Mouse (Mus musculus): ENCODE measurements at regions not wholly inside any gene's neighbourhood (a gene's known extent, or its start where the extent isn't known, plus 50 kb on each side); places are given as distances from the start of the nearest gene placed in this dataset.

- ATAC-seq: no peak
- 90% methylated on average over 5 of the region's 5 CpGs for WGBS
- no peaks in the 10 kb centered on the region for H3K27me3 ChIP-seq
- H3K4me1 ChIP-seq: peaks cover 17% of the 10 kb centered on the region
- no peak overlapping the region for H3K4me3 ChIP-seq
- no peak overlapping the region for H3K27ac ChIP-seq
- no peak overlapping the region for H3K4me2 ChIP-seq
- H3K9ac ChIP-seq: no peak overlapping the region
- no peaks in the 10 kb centered on the region for H3K36me3 ChIP-seq (ENCODE audit: poor library complexity, severe bottlenecking)
- H3K9me3 ChIP-seq (replicated peaks): no peaks in the 10 kb centered on the region
Measured at GRCm38 (mm10) chr10:99456180-99456579, 193.1 kb downstream of the Dusp6 start.

GRCm38 (mm10) chr10:99458047-99458446 lies 195.0 kb downstream of the Dusp6 start:
- Histone ChIP-seq H3K9me3 (replicated peaks) (no peaks in the 10 kb centered on the region), H3K27me3 (no peaks in the 10 kb centered on the region)

GRCm38 (mm10) chr10:99459171-99459660 lies 196.2 kb downstream of the Dusp6 start:
- no peak overlapping the region for H3K4me3 ChIP-seq

More at GRCm38 (mm10) chr10:99458047-99458446, 195.0 kb downstream of the Dusp6 start:
- H3K36me3 ChIP-seq (ENCODE audit: poor library complexity, severe bottlenecking): no peaks in the 10 kb centered on the region
- no peak overlapping the region for H3K27ac ChIP-seq
- no peak overlapping the region for H3K4me2 ChIP-seq
- no peak for ATAC-seq
- H3K4me3 ChIP-seq: no peak overlapping the region
- H3K9ac ChIP-seq: no peak overlapping the region
- peaks cover 12% of the 10 kb centered on the region for H3K4me1 ChIP-seq
- 90% methylated on average over 3 of the region's 3 CpGs for WGBS

GRCm38 (mm10) chr10:99459823-99460361 lies 196.9 kb downstream of the Dusp6 start:
- ATAC-seq: 0 out of 2 replicates have a peak, but pooled peaks have one; percentile 48
- no peaks in the 10 kb centered on the region for H3K27me3 ChIP-seq
- no peaks in the 10 kb centered on the region for H3K9me3 ChIP-seq (replicated peaks)
- no peaks in the 10 kb centered on the region for H3K36me3 ChIP-seq (ENCODE audit: poor library complexity, severe bottlenecking)
- 51% methylated on average over 10 of the region's 10 CpGs for WGBS
- H3K4me2 ChIP-seq: no peak overlapping the region
- no peak overlapping the region for H3K27ac ChIP-seq
- peaks cover 12% of the 10 kb centered on the region for H3K4me1 ChIP-seq
- H3K9ac ChIP-seq: no peak overlapping the region
- no peak overlapping the region for H3K4me3 ChIP-seq

More at GRCm38 (mm10) chr10:99459171-99459660, 196.2 kb downstream of the Dusp6 start:
- no peak overlapping the region for H3K4me2 ChIP-seq
- no peak for ATAC-seq
- H3K4me1 ChIP-seq: peaks cover 12% of the 10 kb centered on the region
- H3K27me3 ChIP-seq: no peaks in the 10 kb centered on the region
- H3K27ac ChIP-seq: no peak overlapping the region
- no peak overlapping the region for H3K9ac ChIP-seq
- 89% methylated on average over 9 of the region's 9 CpGs for WGBS
- H3K36me3 ChIP-seq (ENCODE audit: poor library complexity, severe bottlenecking): no peaks in the 10 kb centered on the region
- no peaks in the 10 kb centered on the region for H3K9me3 ChIP-seq (replicated peaks)

- H3K36me3 ChIP-seq (ENCODE audit: poor library complexity, severe bottlenecking): no peaks in the 10 kb centered on the region
- H3K9me3 ChIP-seq (replicated peaks): no peaks in the 10 kb centered on the region
- H3K9ac ChIP-seq: peak overlapping the region; percentile 54; the same call in 1 of the 2 replicates
- WGBS: 4% methylated on average over 17 of the region's 17 CpGs
- peak overlapping the region; percentile 36 for H3K4me3 ChIP-seq
- 0 out of 2 replicates have a peak overlapping the region, but pooled peaks have one; percentile 28 for H3K27ac ChIP-seq
- H3K4me1 ChIP-seq: peaks cover 12% of the 10 kb centered on the region
- peak overlapping the region; percentile 65 for H3K4me2 ChIP-seq
- peak; percentile 52 for ATAC-seq
- H3K27me3 ChIP-seq: no peaks in the 10 kb centered on the region
Measured at GRCm38 (mm10) chr10:99460847-99461445, 197.9 kb downstream of the Dusp6 start.

GRCm38 (mm10) chr10:99461446-99461966 lies 198.5 kb downstream of the Dusp6 start:
- Histone ChIP-seq H3K27me3 (no peaks in the 10 kb centered on the region), H3K36me3 (ENCODE audit: poor library complexity, severe bottlenecking) (no peaks in the 10 kb centered on the region), H3K9ac (peak overlapping the region; percentile 54; the same call in 1 of the 2 replicates), H3K27ac (0 out of 2 replicates have a peak overlapping the region, but pooled peaks have one; percentile 28), H3K9me3 (replicated peaks) (no peaks in the 10 kb centered on the region), H3K4me1 (peaks cover 12% of the 10 kb centered on the region), H3K4me2 (peak overlapping the region; percentile 65), H3K4me3 (peak overlapping the region; percentile 36)
- 5% methylated on average over 13 of the region's 13 CpGs for WGBS
- peak; percentile 46 for ATAC-seq

- no peaks in the 10 kb centered on the region for H3K27me3 ChIP-seq
- no peaks in the 10 kb centered on the region for H3K9me3 ChIP-seq (replicated peaks)
- H3K4me2 ChIP-seq: no peak overlapping the region
- H3K36me3 ChIP-seq (ENCODE audit: poor library complexity, severe bottlenecking): no peaks in the 10 kb centered on the region
- 88% methylated on average over 1 of the region's 1 CpGs for WGBS
- no peak overlapping the region for H3K9ac ChIP-seq
- peaks cover under 1% of the 10 kb centered on the region; the same call in 1 of the 2 replicates for H3K4me1 ChIP-seq
- no peak overlapping the region for H3K4me3 ChIP-seq
- no peak overlapping the region for H3K27ac ChIP-seq
- ATAC-seq: no peak
Measured at GRCm38 (mm10) chr10:99466695-99467094, 203.7 kb downstream of the Dusp6 start.

GRCm38 (mm10) chr10:99467319-99467842 lies 204.3 kb downstream of the Dusp6 start:
- 74% methylated on average over 9 of the region's 9 CpGs for WGBS
- Histone ChIP-seq H3K4me3 (no peak overlapping the region), H3K27me3 (no peaks in the 10 kb centered on the region), H3K4me2 (no peak overlapping the region), H3K27ac (no peak overlapping the region), H3K36me3 (ENCODE audit: poor library complexity, severe bottlenecking) (no peaks in the 10 kb centered on the region), H3K9me3 (replicated peaks) (no peaks in the 10 kb centered on the region), H3K4me1 (0 out of 2 replicates have a peak, but pooled peaks cover 2% of the 10 kb centered on the region), H3K9ac (no peak overlapping the region)
- no peak for ATAC-seq

GRCm38 (mm10) chr10:99468971-99469370 lies 205.9 kb downstream of the Dusp6 start:
- Histone ChIP-seq H3K36me3 (ENCODE audit: poor library complexity, severe bottlenecking) (no peaks in the 10 kb centered on the region), H3K27ac (no peak overlapping the region), H3K9ac (no peak overlapping the region), H3K27me3 (no peaks in the 10 kb centered on the region), H3K4me1 (0 out of 2 replicates have a peak, but pooled peaks cover 3% of the 10 kb centered on the region), H3K4me3 (no peak overlapping the region), H3K4me2 (no peak overlapping the region), H3K9me3 (replicated peaks) (no peaks in the 10 kb centered on the region)
- 26% methylated on average over 3 of the region's 3 CpGs for WGBS
- no peak for ATAC-seq

GRCm38 (mm10) chr10:99471832-99472497 lies 208.9 kb downstream of the Dusp6 start:
- 0 out of 2 replicates have a peak, but pooled peaks cover 3% of the 10 kb centered on the region for H3K4me1 ChIP-seq
- ATAC-seq: no peak
- 65% methylated on average over 8 of the region's 8 CpGs for WGBS
- H3K4me2 ChIP-seq: no peak overlapping the region
- H3K27me3 ChIP-seq: no peaks in the 10 kb centered on the region
- no peak overlapping the region for H3K4me3 ChIP-seq
- H3K36me3 ChIP-seq (ENCODE audit: poor library complexity, severe bottlenecking): no peaks in the 10 kb centered on the region
- H3K27ac ChIP-seq: no peak overlapping the region
- H3K9me3 ChIP-seq (replicated peaks): no peaks in the 10 kb centered on the region
- H3K9ac ChIP-seq: no peak overlapping the region

GRCm38 (mm10) chr10:99472806-99473205 lies 209.8 kb downstream of the Dusp6 start:
- Histone ChIP-seq H3K36me3 (ENCODE audit: poor library complexity, severe bottlenecking) (no peaks in the 10 kb centered on the region), H3K4me3 (no peak overlapping the region), H3K4me1 (0 out of 2 replicates have a peak, but pooled peaks cover 3% of the 10 kb centered on the region), H3K4me2 (no peak overlapping the region), H3K9ac (no peak overlapping the region), H3K27me3 (no peaks in the 10 kb centered on the region), H3K27ac (no peak overlapping the region), H3K9me3 (replicated peaks) (no peaks in the 10 kb centered on the region)
- no peak for ATAC-seq
- WGBS: 43% methylated on average over 4 of the region's 4 CpGs

GRCm38 (mm10) chr10:99473758-99474157 lies 210.7 kb downstream of the Dusp6 start:
- no peak overlapping the region for H3K4me2 ChIP-seq
- no peaks in the 10 kb centered on the region for H3K27me3 ChIP-seq
- H3K27ac ChIP-seq: no peak overlapping the region
- no peak overlapping the region for H3K4me3 ChIP-seq
- WGBS: 91% methylated on average over 9 of the region's 9 CpGs
- H3K36me3 ChIP-seq (ENCODE audit: poor library complexity, severe bottlenecking): no peaks in the 10 kb centered on the region
- H3K4me1 ChIP-seq: 0 out of 2 replicates have a peak, but pooled peaks cover 3% of the 10 kb centered on the region
- H3K9me3 ChIP-seq (replicated peaks): no peaks in the 10 kb centered on the region
- no peak for ATAC-seq
- H3K9ac ChIP-seq: no peak overlapping the region
